13 mouse cellular contexts compared by ENCODE assay signal in genomic region chr11:97024977-97025376, GRCm38 (mm10). TPM values are rescaled to one million over a fixed set of nuclear protein-coding genes. Genes with fewer than 3 reads are reported as not detected.
DNase-seq lines count a peak whose midpoint lies in the region; TF ChIP-seq lines count a peak whose summit lies in the region.
"Had no signal": no experiment of that assay in that cellular context is flagged by ENCODE, and none has a peak within 500 bp of the region (broad histone marks: within the 10 kb centered on the region; RNA-seq: fewer than 3 reads in every experiment).

No protein-coding gene starts in this region.

- dilution Hi-C loops in CH12.LX (cut with MboI; ENCODE audit: extremely low pct_ligation_motif_present, extremely low pct_unique_long_range_greater_than_20kb, low sequenced_read_pairs) = no loop called here

- DNase-seq in adrenal gland, postnatal 14 days = peak; percentile 68
- DNase-seq in adrenal gland, postnatal 25 days = no peak
- DNase-seq in kidney, postnatal 10 days = peak; percentile 34
- no peak for DNase-seq in kidney, postnatal 25 days
- no peak for DNase-seq in CH12.LX (ENCODE audit: extremely low read depth)
- no peak for DNase-seq in limb, embryonic 10.5 days (ENCODE audit: low spot score)
- DNase-seq in embryo, embryonic 10.5 days (ENCODE audit: low spot score) = no peak
- no peak for DNase-seq in gastrocnemius, adult 2 months
- DNase-seq: B cell, adult 2 months; gastrocnemius, postnatal 25 days; thymus, postnatal 14 days had no signal

- no peak for TF ChIP-seq EP300 in CH12.LX (IDR thresholded peaks at IDR 0.05; ENCODE audit: low read length)

- peaks cover 1% of the 10 kb centered on the region for H3K27me3 ChIP-seq in CH12.LX (replicated peaks)
- peaks cover 54% of the 10 kb centered on the region for H3K27me3 ChIP-seq in limb, embryonic 10.5 days (ENCODE audit: low read depth, poor library complexity, severe bottlenecking)

- H3K9me3 ChIP-seq in CH12.LX (replicated peaks; ENCODE audit: low read length) = no peaks in the 10 kb centered on the region
- no peaks in the 10 kb centered on the region for H3K9me3 ChIP-seq in limb, embryonic 10.5 days (replicated peaks)
- H3K9me3 ChIP-seq: limb, embryonic 15.5 days had no signal

- peak overlapping the region; percentile 86 for H3K9ac ChIP-seq in CH12.LX (ENCODE audit: insufficient read depth, low read depth)

- in situ Hi-C loops in CH12.LX (cut with MboI; ENCODE audit: low pct_ligation_motif_present, low pct_unique_long_range_greater_than_20kb, low sequenced_read_pairs) = loop anchor here (5.0 kb wide), 2 partner anchors 38 to 108 kb away; partner anchors contain the start of gene Cdk5rap3

- H3K79me2 ChIP-seq in CH12.LX (replicated peaks; ENCODE audit: control insufficient read depth, extremely low read depth, insufficient read depth, poor library complexity, severe bottlenecking) = peaks cover 44% of the 10 kb centered on the region

- peaks cover 10 to 38% of the 10 kb centered on the region in 2 experiments for H3K36me3 ChIP-seq in CH12.LX (replicated peaks in 1 of 2; ENCODE audit: control insufficient read depth in 1 of 2, insufficient read depth in 1 of 2, low read length in 1 of 2)
- H3K36me3 ChIP-seq in limb, embryonic 10.5 days = no peaks in the 10 kb centered on the region
- H3K36me3 ChIP-seq: limb, embryonic 15.5 days had no signal

- H3K4me3 ChIP-seq in CH12.LX (replicated peaks in 1 of 3; ENCODE audit: low read depth in 2 of 3, low read length in 2 of 3, poor library complexity in 1 of 3) = peak overlapping the region; percentile 56 to 58 (median 57)
- H3K4me3 ChIP-seq in limb, embryonic 10.5 days = peak overlapping the region; percentile 43; the same call in 1 of the 2 replicates
- no peak overlapping the region for H3K4me3 ChIP-seq in gastrocnemius, adult 2 months

- intact Hi-C loops in gastrocnemius, adult 2 months (cut with DNase I) = loop anchor here (2.0 kb wide), 1 partner anchor 108 kb away; the partner anchor contains the start of gene Cdk5rap3

- TF ChIP-seq CTCF in CH12.LX (conservative IDR thresholded peaks at IDR 0.05 in 1 of 2, IDR thresholded peaks at IDR 0.05 in 1 of 2; ENCODE audit: low read depth in 2 of 2, low read length in 2 of 2) = no peak
- TF ChIP-seq CTCF in gastrocnemius, adult 2 months (IDR thresholded peaks at IDR 0.05) = no peak

- peak; percentile 9; the same call in 1 of the 2 replicates for TF ChIP-seq POLR2A in CH12.LX (IDR thresholded peaks at IDR 0.05; ENCODE audit: low read depth, low read length)

- H3K27ac ChIP-seq in CH12.LX (ENCODE audit: insufficient read depth, low read depth) = peak overlapping the region; percentile 98
- peak overlapping the region; percentile 82 for H3K27ac ChIP-seq in limb, embryonic 10.5 days
- no peak overlapping the region for H3K27ac ChIP-seq in gastrocnemius, adult 2 months

- WGBS in limb, embryonic 10.5 days = 26% methylated on average over 10 of the region's 10 CpGs

- TF ChIP-seq RAD21 in CH12.LX (IDR thresholded peaks at IDR 0.05; ENCODE audit: low read depth, low read length) = no peak

- peak overlapping the region; percentile 70 for H3K4me2 ChIP-seq in CH12.LX (ENCODE audit: insufficient read depth, low read depth, poor library complexity, severe bottlenecking)

- peaks cover 7 to 53% of the 10 kb centered on the region in 2 experiments for H3K4me1 ChIP-seq in CH12.LX (ENCODE audit: control insufficient read depth in 1 of 2, insufficient read depth in 2 of 2)
- peaks cover 43% of the 10 kb centered on the region for H3K4me1 ChIP-seq in limb, embryonic 10.5 days

TF ChIP-seq in CH12.LX, 34 proteins besides CTCF, POLR2A, EP300 and RAD21:
- TF ChIP-seq CHD2 (IDR thresholded peaks at IDR 0.05; ENCODE audit: low read length) (peak; percentile 46; the same call in 1 of the 2 replicates), KAT2A (IDR thresholded peaks at IDR 0.05; ENCODE audit: insufficient replicate concordance, low read length) (no peak), IRF4 (IDR thresholded peaks at IDR 0.05; ENCODE audit: low read depth, low read length) (peak; percentile 18; the same call in 1 of the 2 replicates), MEF2A (IDR thresholded peaks at IDR 0.05; ENCODE audit: borderline replicate concordance, low read depth, low read length) (peak; percentile 10; the same call in 1 of the 2 replicates), TBP (conservative IDR thresholded peaks at IDR 0.05; ENCODE audit: low read depth, low read length) (no peak), SIN3A (IDR thresholded peaks at IDR 0.05; ENCODE audit: low read length) (0 out of 2 replicates have a peak, but pooled peaks have one; percentile 5), BHLHE40 (IDR thresholded peaks at IDR 0.05; ENCODE audit: low read depth, low read length) (peak; percentile 88), USF2 (conservative IDR thresholded peaks at IDR 0.05; ENCODE audit: low read depth, low read length) (no peak)

RNA-seq across cellular contexts. Expression of gene Scrn2, which starts 4.8 kb away (rescaled TPM):
- total RNA-seq in adrenal gland, postnatal 14 days (2021) = 15.9 and 18.3 TPM in 2 replicates
- 12.8 and 22.7 TPM in 2 replicates for total RNA-seq in adrenal gland, postnatal 25 days (2021)
- total RNA-seq in CH12.LX (2012; rRNA removed) (55.8 and 63.9 TPM in 2 replicates), CH12.LX (2014; rRNA removed) (34.5 and 37.5 TPM in 2 replicates)
- polyA plus RNA-seq in CH12.LX (2012; ENCODE audit: insufficient read length, low read depth) = 35.2 and 41.1 TPM in 2 replicates
- 47.5 and 50.4 TPM in 2 replicates for polyA plus RNA-seq in limb, embryonic 10.5 days (2016; fragmentation: Nextera tagmentation; extraction: Ambion mirVana)
- 10 to 100 TPM; 10.4 to 11.4 TPM for total RNA-seq in gastrocnemius, adult 2 months (2021)

RNA-seq across cellular contexts. Expression of gene Sp6, which starts 11.8 kb away (rescaled TPM):
- 0.22 and 0.30 TPM in 2 replicates for total RNA-seq in adrenal gland, postnatal 14 days (2021)
- 0.33 and 0.39 TPM in 2 replicates for total RNA-seq in adrenal gland, postnatal 25 days (2021)
- 44.3 and 65.5 TPM in 2 replicates for total RNA-seq in CH12.LX (2012; rRNA removed)
- total RNA-seq in CH12.LX (2014; rRNA removed) = 15.8 and 18.4 TPM in 2 replicates
- polyA plus RNA-seq in CH12.LX (2012; ENCODE audit: insufficient read length, low read depth) = 10.0 and 10.1 TPM in 2 replicates
- 9.2 and 11.8 TPM in 2 replicates for polyA plus RNA-seq in limb, embryonic 10.5 days (2016; fragmentation: Nextera tagmentation; extraction: Ambion mirVana)
- total RNA-seq in gastrocnemius, adult 2 months (2021) = under 1 TPM in 1 of 2 experiments, not detected in 1; 0.10 TPM
- total RNA-seq: megakaryocyte progenitor cell, adult 5-6 weeks had no signal

RNA-seq across cellular contexts. Expression of gene Lrrc46, which starts 16.2 kb away (rescaled TPM):
- 0.93 and 0.94 TPM in 2 replicates for total RNA-seq in adrenal gland, postnatal 14 days (2021)
- 1.0 and 1.4 TPM in 2 replicates for total RNA-seq in adrenal gland, postnatal 25 days (2021)
- total RNA-seq in CH12.LX (2012; rRNA removed) (0.38 and 0.46 TPM in 2 replicates), CH12.LX (2014; rRNA removed) (0.23 TPM in 1 of 2 replicates, not detected in the other)
- 0.91 and 1.0 TPM in 2 replicates for polyA plus RNA-seq in CH12.LX (2012; ENCODE audit: insufficient read length, low read depth)
- 0.90 and 1.0 TPM in 2 replicates for polyA plus RNA-seq in limb, embryonic 10.5 days (2016; fragmentation: Nextera tagmentation; extraction: Ambion mirVana)
- total RNA-seq in gastrocnemius, adult 2 months (2021) = not detected

RNA-seq across cellular contexts. Expression of gene Mrpl10, which starts 16.4 kb away (rescaled TPM):
- 124 and 130 TPM in 2 replicates for total RNA-seq in adrenal gland, postnatal 14 days (2021)
- 117 and 129 TPM in 2 replicates for total RNA-seq in adrenal gland, postnatal 25 days (2021)
- 111 and 119 TPM in 2 replicates for total RNA-seq in CH12.LX (2012; rRNA removed)
- total RNA-seq in CH12.LX (2014; rRNA removed) = 93.2 and 104 TPM in 2 replicates
- 110 and 132 TPM in 2 replicates for polyA plus RNA-seq in CH12.LX (2012; ENCODE audit: insufficient read length, low read depth)
- 93.6 and 94.8 TPM in 2 replicates for polyA plus RNA-seq in limb, embryonic 10.5 days (2016; fragmentation: Nextera tagmentation; extraction: Ambion mirVana)
- 10 to 100 TPM; 36.9 to 50.7 TPM for total RNA-seq in gastrocnemius, adult 2 months (2021)

RNA-seq across cellular contexts. Expression of gene Osbpl7, which starts 25.5 kb away (rescaled TPM):
- total RNA-seq in adrenal gland, postnatal 14 days (2021) = 8.0 and 10.1 TPM in 2 replicates
- 18.9 TPM in 2 replicates for total RNA-seq in adrenal gland, postnatal 25 days (2021)
- 14.2 and 17.6 TPM in 2 replicates for total RNA-seq in CH12.LX (2012; rRNA removed)
- total RNA-seq in CH12.LX (2014; rRNA removed) = 6.6 and 7.4 TPM in 2 replicates
- polyA plus RNA-seq in CH12.LX (2012; ENCODE audit: insufficient read length, low read depth) = 22.1 and 24.4 TPM in 2 replicates
- 8.3 and 10.1 TPM in 2 replicates for polyA plus RNA-seq in limb, embryonic 10.5 days (2016; fragmentation: Nextera tagmentation; extraction: Ambion mirVana)
- total RNA-seq in gastrocnemius, adult 2 months (2021) = 1 to 10 TPM; 2.2 to 4.3 TPM

Comparison
In these comparisons a context has a peak if more than half of its experiments do, and no peak if none do; other contexts are left out.
1. DNase-seq: peak in adrenal gland, postnatal 14 days (single experiment) and kidney, postnatal 10 days (single experiment); none in adrenal gland, postnatal 25 days (single experiment), kidney, postnatal 25 days (0 of 2), CH12.LX (single experiment), limb, embryonic 10.5 days (single experiment), embryo, embryonic 10.5 days (single experiment) and gastrocnemius, adult 2 months (single experiment).
2. RNA of gene Sp6, which starts 11.8 kb away (total RNA-seq): 15.8 to 65.5 TPM in CH12.LX; 0.33 to 0.39 TPM in adrenal gland, postnatal 25 days, 0.22 to 0.30 TPM in adrenal gland, postnatal 14 days and 0.10 TPM in gastrocnemius, adult 2 months; every median in the first group is over 10 times any median in the second.